Mouse (Mus musculus) heart, adult 9 months (tissue): Measurements from ENCODE around the gene Dppa3.
A peak's percentile ranks its signal among the peaks of the same experiment; 100 is the strongest.

Experiments used
- DNase-seq, 2 experiments: peaks; one replicate each; pipeline ENCODE4 v3.0.0; 2022; ENCODE audit warnings: low spot score in 2 of 2

Dppa3 gene

GRCm38 (mm10) chr6:122667715-122668114 lies 41.5 kb downstream of the Dppa3 start:
- no peak for DNase-seq

- DNase-seq: no peak
Measured at GRCm38 (mm10) chr6:122668823-122669222, 42.6 kb downstream of the Dppa3 start.

GRCm38 (mm10) chr6:122669406-122670200 lies 43.4 kb downstream of the Dppa3 start:
- peak; percentile 67 to 85 for DNase-seq

GRCm38 (mm10) chr6:122670201-122670551 lies 44.0 kb downstream of the Dppa3 start:
- no peak for DNase-seq

- DNase-seq: no peak
Measured at GRCm38 (mm10) chr6:122670841-122671240, 44.6 kb downstream of the Dppa3 start.

- DNase-seq: no peak
Measured at GRCm38 (mm10) chr6:122672746-122673145, 46.5 kb downstream of the Dppa3 start.
